Mouse (Mus musculus) thymus, adult 2 months (tissue): ENCODE measurements around the gene Ncln.

ENCODE experiments used
- CTCF ChIP-seq: fragments of 200-500 bp; IDR thresholded peaks from 2 replicates; pipeline ENCODE4 v1.5.1; 2012; ENCODE audit warnings: mild to moderate bottlenecking, control low read depth, low read length, moderate library complexity, borderline replicate concordance; ENCODE audit not compliant: control insufficient read depth, poor library complexity, insufficient read depth; ENCODE audit errors: extremely low read depth
- POLR2A ChIP-seq: fragments of 200-500 bp; IDR thresholded peaks from 2 replicates; pipeline ENCODE4 v1.6.1; 2012; ENCODE audit warnings: mild to moderate bottlenecking, low read length, control low read depth, moderate library complexity; ENCODE audit not compliant: control insufficient read depth, poor library complexity, insufficient read depth; ENCODE audit errors: extremely low read depth

- TF ChIP-seq POLR2A, result no peak
- no peak for TF ChIP-seq CTCF
Observed at GRCm38 (mm10) chr10:81488081-81488480, 8.1 kb downstream of the Ncln start.
